Mouse (Mus musculus) heart, adult 2 months (tissue): ENCODE data around the gene Psmd8.
"Not testable (repeated sequence)": the region's sequence is repeated elsewhere in the genome, so short reads cannot be mapped to it uniquely, and the experiment has no call there.

Experiments used
- CTCF ChIP-seq: fragments of 200-600 bp; IDR thresholded peaks from 2 replicates; pipeline ENCODE4 v1.8.1; 2022; ENCODE audit warnings: antibody characterized with exemption, mild to moderate bottlenecking, moderate library complexity
- EP300 ChIP-seq: fragments of 200-500 bp; IDR thresholded peaks from 2 replicates; pipeline ENCODE4 v1.6.1; 2011; ENCODE audit warnings: low read depth, low read length, control low read depth; ENCODE audit not compliant: insufficient read depth
- POLR2A ChIP-seq: fragments of 200-500 bp; IDR thresholded peaks from 2 replicates; pipeline ENCODE4 v1.6.1; 2011; ENCODE audit warnings: mild to moderate bottlenecking, low read depth, low read length, control low read depth; ENCODE audit not compliant: insufficient read depth

GRCm38 (mm10) chr7:29194230-29194629, 13.7 kb upstream of the Psmd8 start:
- not testable (repeated sequence) for TF ChIP-seq POLR2A, CTCF, EP300
